Mouse (Mus musculus): ENCODE results near the gene Gm13124.
"Not testable (repeated sequence)": the region's sequence is repeated elsewhere in the genome, so short reads cannot be mapped to it uniquely, and the experiment has no call there.

The Gm13124 gene

DNA sequence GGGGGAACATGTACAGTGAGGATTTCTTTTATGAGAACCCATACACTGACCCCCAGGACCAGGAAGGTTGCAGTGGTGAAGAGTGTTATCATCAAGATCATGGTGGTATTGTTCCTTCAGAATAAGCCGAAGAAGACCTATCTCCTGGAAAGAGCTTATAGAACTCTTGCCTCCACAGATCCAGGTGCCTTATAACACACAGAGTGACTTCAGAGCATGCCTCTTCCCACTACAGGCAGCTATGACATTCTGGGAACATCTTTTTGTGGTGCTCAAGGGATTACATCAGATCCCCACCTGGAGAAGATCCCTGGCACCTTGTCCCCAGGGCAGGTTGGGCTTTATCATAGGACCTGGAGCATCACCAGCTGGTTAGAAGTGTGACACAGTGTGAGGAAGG lies at the start of gene Gm13124:
Gene Gm13124, minus strand, starts transcription at position 101 of the 400 bp plus-strand sequence.
- DNase-seq (ENCODE audit: low read depth, low spot score), result no peak

DNA sequence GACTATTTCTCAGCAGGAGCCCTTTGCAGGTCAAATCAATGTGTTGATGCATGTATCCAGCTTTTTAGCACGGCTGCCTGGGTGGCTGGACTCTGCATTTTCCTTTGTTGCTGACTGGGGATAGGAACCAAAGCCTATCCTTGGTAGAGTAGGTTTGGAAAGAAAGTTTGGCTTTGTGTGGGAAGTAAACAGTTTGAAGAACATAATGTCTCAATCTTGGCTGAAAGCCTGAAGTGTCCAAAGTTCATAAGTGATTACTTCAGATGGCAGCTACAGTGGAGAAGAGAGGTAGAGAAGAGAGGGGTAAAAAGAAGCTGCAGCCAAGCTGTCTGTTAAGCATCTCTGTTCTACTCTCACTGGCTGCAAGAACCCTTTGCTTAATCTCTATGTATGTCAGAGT lies 49.7 kb upstream of the Gm13124 start:
- DNase-seq (ENCODE audit: low read depth, low spot score), result no peak

DNA sequence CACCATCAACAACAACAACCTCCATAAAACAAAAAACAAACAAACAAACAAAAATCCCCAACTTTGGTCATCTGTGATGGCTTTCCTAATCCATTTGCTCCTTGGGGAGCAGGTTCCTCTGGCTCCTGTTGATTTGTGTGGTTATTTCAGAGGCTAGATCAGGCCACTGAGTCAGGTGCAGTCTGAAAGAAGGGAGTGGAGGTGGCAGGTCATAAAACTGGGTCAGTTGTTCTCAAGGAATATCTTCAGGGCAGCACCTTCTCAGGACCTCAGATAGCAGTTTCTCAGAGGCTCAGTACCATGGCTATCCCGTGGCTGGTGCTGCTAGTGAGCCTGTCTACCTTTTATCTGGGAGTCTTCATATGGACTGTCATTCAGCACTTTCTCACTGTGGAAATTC lies 48.5 kb upstream of the Gm13124 start, which contains the start of gene Aadacl4:
Gene Aadacl4, plus strand, starts transcription at position 301 of the 400 bp plus-strand sequence.
- no peak for DNase-seq (ENCODE audit: low read depth, low spot score)

DNA sequence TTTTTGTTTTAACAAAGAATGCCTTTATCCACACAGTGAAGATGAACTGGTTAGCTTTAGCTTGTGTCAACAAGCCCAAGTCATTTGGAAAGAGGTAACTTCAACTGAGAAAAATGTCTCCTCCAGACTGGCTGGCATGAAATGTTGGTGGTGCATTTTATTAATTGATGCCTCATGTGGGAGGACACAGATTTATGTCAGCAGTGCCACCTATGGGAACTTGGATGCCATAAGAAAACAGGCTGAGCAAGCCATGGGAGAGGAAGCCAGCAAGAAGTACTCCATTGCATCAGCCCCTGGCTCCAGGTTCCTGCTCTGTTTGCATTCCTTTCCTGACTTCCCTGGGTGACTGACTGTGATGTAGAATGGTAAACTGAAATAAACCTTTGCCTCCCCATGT lies 27.9 kb upstream of the Gm13124 start:
- DNase-seq (ENCODE audit: low read depth, low spot score), result no peak

DNA sequence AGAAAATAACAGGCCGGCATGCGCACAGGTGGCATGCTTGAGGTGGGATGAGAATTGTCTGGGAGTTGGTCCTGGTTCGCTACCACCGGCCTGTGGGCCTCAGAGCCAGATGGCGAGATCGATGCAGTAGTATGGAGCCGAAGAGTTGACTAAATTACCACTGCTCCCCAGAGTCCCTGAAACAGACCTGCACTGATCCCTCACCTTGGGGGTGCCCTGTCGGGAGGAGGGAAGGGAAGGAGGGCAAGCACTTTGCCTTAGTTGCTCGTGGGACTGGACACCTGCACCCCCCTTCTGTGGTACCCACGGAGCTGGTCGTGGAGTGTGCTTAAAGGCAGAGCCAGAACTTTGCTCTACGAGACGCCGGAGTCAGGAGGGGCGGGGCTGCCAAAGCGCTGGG lies 21.3 kb upstream of the Gm13124 start:
- not testable (repeated sequence) for DNase-seq (ENCODE audit: low read depth, low spot score)

DNA sequence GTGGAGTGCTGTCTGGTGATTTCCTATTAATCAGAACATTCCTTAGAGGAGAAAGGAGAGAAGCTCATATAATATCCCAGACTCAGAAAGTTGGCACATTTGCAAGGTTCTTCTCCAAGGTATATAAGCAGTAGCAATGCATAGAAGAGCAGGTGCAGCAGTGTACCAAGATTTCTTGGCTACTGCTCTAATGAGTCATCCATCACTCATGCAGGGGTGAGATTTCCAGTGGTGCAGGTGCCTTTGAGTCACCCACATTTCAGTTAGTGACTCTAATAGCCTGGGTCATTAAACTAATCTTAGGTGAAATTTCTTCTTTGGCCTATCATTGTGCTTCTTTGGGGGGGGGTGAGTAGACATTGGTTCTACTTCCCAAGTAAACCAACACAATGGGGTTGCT lies 2.8 kb upstream of the Gm13124 start:
- DNase-seq (ENCODE audit: low read depth, low spot score), result no peak

DNA sequence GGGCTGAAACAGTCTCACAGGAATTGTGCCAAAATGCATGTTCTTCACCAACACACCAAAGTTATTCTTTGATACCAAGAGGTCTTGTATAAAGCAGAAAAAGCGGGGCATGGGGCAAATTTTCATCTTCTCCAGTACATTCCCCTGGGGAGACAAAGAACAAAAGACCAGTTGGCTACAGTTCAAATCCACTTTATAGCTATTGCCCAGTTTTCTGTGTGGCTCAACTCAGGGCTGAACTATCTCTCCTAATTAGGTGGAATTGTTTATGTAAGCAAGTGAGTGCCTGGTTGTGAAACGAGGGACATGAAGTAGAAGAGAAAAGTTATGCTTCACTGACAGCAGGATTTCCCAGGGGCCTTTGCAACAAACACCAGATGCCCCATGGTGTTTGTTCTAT lies 3.7 kb downstream of the Gm13124 start:
- DNase-seq (ENCODE audit: low read depth, low spot score), result no peak

DNA sequence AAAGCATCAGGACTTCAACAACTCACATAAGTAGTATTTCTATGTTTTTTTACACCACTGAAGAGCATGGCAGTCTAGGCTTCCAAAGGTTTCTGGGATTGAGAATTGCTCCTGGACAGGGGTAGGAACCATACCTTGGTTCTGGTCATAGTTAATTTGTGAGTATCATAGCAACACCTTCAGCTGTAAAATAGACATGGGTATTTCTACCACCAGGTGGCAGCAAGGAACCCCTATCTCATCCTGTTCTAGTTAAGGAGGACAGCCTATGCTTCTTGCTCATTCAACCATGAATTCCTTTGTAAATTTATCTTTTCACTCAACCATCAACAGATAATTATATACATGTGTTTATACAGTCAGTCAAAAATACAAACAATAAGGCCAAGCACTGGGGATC lies 5.1 kb downstream of the Gm13124 start:
- no peak for DNase-seq (ENCODE audit: low read depth, low spot score)

DNA sequence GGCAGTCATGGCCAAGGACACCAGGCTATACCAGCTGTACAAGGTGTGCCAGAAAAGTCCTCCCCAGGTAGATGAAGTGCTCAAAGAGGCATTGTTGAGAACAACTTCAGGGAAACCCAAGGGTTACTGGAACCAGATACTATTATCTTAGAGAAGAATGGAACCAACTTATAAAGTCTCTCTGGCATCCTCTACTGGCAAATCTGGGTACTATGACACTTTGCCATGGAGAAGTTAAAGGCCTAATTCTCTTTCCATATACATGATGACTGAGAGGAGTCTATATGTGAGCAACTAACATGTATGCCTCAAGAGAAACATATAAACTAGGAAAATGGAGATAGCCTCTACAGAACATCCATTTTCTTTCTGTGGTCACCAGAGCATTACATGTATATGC lies 13.8 kb downstream of the Gm13124 start:
- no peak for DNase-seq (ENCODE audit: low read depth, low spot score)

DNA sequence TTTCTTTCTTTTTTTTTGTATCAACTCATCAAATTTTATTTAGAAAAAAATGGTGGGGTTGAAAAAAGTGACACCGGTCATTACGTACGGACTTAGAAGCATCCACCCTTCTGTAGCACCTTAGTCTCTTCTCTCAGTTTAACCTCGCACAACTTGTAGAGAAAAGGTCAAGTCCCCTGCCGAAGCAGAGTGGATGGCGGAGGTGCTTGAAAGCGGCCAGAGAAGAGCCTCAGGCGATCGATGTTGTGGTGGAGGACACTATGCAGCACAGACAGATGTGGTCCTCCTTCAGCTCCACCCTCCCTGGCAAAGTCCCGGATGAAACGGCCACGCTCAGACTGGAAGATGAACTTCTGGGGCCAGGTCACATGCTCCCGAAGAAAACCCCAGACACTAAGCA lies 19.6 kb downstream of the Gm13124 start:
- DNase-seq (ENCODE audit: low read depth, low spot score), result not testable (repeated sequence)

DNA sequence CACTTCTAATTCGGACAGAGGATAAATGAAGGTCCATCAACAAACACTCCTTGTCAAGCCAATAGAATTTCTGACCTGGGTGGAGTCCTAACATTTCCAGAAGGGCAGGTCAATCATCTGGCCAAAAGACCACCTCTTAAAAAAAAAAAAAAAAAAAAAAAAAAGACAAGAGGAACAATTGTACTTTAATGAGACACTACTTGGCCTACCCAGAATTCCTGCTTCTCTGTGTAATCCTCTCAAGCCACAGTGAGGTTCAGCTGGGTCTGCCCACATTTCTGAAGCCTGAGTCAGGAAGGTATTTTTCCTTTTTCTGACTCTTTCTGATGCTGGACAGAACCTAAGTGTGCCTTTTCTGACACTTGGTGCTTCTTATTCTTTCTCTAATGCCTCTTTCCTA lies 20.2 kb downstream of the Gm13124 start:
- DNase-seq (ENCODE audit: low read depth, low spot score), result no peak

DNA sequence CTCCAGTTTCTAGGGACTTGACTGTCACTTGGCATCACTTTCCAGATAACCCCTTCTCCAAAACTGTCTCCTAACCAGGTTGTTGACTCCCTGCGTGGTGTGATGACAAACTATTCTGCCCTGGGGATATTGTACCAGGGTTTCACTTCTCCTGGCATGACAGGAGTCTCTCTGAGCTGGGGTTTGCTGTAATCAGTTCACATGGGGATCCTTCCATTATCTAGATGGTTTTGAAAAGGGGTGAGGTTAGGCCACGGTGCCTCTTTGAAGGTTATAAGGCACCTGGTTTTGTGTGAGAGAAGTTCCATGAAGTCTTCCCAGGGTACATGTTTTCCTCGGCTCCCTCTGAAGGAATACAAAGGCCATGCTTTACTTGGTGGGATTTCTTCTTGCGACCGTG lies 45.4 kb downstream of the Gm13124 start, which contains the start of gene 9430007A20Rik:
Gene 9430007A20Rik, plus strand, starts transcription at position 301 of the 400 bp plus-strand sequence.
- no peak for DNase-seq (ENCODE audit: low read depth, low spot score)

DNA sequence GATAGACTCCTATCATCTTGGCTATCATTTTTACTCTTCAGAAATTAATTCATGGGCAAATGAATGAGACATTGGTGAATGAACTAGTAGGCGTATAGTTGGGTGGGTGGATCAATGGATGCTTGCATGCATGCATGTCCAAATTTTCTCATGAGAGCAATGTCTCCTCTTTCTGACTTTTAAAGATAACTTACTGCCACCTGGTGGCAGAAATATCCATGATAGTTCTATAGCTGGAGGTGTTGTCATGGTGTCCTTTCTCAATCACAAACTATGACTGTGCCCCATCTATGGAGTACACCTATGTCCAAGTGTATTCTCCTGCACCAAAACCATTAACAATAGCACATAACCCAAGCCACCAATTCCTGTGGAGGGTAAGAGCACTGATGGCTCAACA lies 58.4 kb downstream of the Gm13124 start:
- no peak for DNase-seq (ENCODE audit: low read depth, low spot score)

Data from CD4-positive helper T cell, adult 2 months (primary cell).